ENCODE assay signal across 7 mouse cellular contexts in the genomic region with DNA sequence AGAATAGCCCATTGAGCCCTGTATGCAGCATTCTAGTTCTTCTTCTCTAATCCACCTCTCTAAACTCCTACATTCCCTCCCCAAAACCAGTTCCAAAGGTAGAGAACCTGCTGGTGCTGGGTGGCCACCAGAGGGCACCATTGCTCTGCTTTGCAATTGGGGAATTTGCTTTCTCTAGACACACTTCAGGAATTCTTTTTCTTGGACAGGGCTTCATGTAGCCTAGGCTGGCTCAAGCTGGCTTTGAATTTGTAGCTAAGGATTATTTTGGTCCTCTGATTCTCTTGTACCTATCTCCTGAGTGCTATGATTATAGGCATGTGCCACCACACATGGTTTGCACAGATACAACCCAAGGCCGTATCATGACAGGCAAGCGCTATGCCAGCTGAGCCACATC. TPM values are rescaled to one million over a fixed set of nuclear protein-coding genes. Genes with fewer than 3 reads are reported as not detected.
A peak's percentile ranks its signal among the peaks of the same experiment; 100 is the strongest.
DNase-seq lines count a peak whose midpoint lies in the region; ATAC-seq lines count a peak whose summit lies in the region.

No protein-coding gene starts in this region.

- H3K9ac ChIP-seq in midbrain, embryonic 11.5 days (ENCODE audit: low read length), result no peak overlapping the region

- H3K27ac ChIP-seq in midbrain, embryonic 11.5 days (ENCODE audit: low read depth, low read length), result no peak overlapping the region

- intact Hi-C loops in left cerebral cortex, postnatal 25 days (cut with DNase I), result loop anchor here (1.0 to 2.0 kb wide), 3 partner anchors 26 to 136 kb away; no protein-coding TSS in a partner anchor

- no peaks in the 10 kb centered on the region; the same call in 1 of the 2 replicates for H3K27me3 ChIP-seq in midbrain, embryonic 11.5 days (ENCODE audit: control insufficient read depth, insufficient read depth, low read length)

- H3K4me1 ChIP-seq in midbrain, embryonic 11.5 days (ENCODE audit: control insufficient read depth, insufficient read depth, low read length), result peaks cover 9% of the 10 kb centered on the region

- WGBS in midbrain, embryonic 11.5 days, result 97% methylated on average over 2 of the region's 2 CpGs

- no peak overlapping the region for H3K4me2 ChIP-seq in midbrain, embryonic 11.5 days

- ATAC-seq in midbrain, embryonic 11.5 days (ENCODE audit: low FRiP score), result peak; percentile 44; the same call in 1 of the 2 replicates

- peak; percentile 89 for DNase-seq in ZHBTc4 (ENCODE audit: low read depth, low spot score)
- DNase-seq in cerebellum, postnatal 10 days, result peak; percentile 95 to 97
- DNase-seq in frontal cortex, postnatal 14 days (ENCODE audit: low spot score in 2 of 2), result peak; percentile 52 to 77
- DNase-seq in induced T-regulatory cell, adult 2 months (ENCODE audit: low read depth), result peak; percentile 75
- peak; percentile 72 to 83 for DNase-seq in left cerebral cortex, postnatal 25 days (ENCODE audit: low spot score in 2 of 2)
- DNase-seq in midbrain, embryonic 11.5 days (ENCODE audit: low spot score, missing footprints), result peak; percentile 98
- peak; percentile 44 for DNase-seq in skeletal muscle tissue, adult 2 months (ENCODE audit: low read depth, low spot score)

- H3K36me3 ChIP-seq in midbrain, embryonic 11.5 days (ENCODE audit: control insufficient read depth, insufficient read depth, low read length), result peaks cover 25% of the 10 kb centered on the region

- no peak overlapping the region for H3K4me3 ChIP-seq in midbrain, embryonic 11.5 days (ENCODE audit: low read depth, low read length)

- H3K9me3 ChIP-seq in midbrain, embryonic 11.5 days (ENCODE audit: control insufficient read depth, low read length), result no peaks in the 10 kb centered on the region

RNA-seq across cellular contexts. Expression of gene Rrnad1, which starts 5.3 kb away (rescaled TPM):
- 10 to 100 TPM; 19.5 to 21.8 TPM for total RNA-seq in left cerebral cortex, postnatal 25 days (2021)
- 14.6 and 17.0 TPM in 2 replicates for polyA plus RNA-seq in midbrain, embryonic 11.5 days (2014; fragmentation: Nextera tagmentation; extraction: Ambion mirVana)

RNA-seq across cellular contexts. Expression of gene Isg20l2, which starts 5.7 kb away (rescaled TPM):
- 10 to 100 TPM; 12.8 to 16.0 TPM for total RNA-seq in left cerebral cortex, postnatal 25 days (2021)
- polyA plus RNA-seq in midbrain, embryonic 11.5 days (2014; fragmentation: Nextera tagmentation; extraction: Ambion mirVana), result 53.9 and 54.8 TPM in 2 replicates

RNA-seq across cellular contexts. Expression of gene Crabp2, which starts 12.7 kb away (rescaled TPM):
- total RNA-seq in left cerebral cortex, postnatal 25 days (2021), result 1 to 10 TPM; 3.9 to 5.7 TPM
- 539 and 540 TPM in 2 replicates for polyA plus RNA-seq in midbrain, embryonic 11.5 days (2014; fragmentation: Nextera tagmentation; extraction: Ambion mirVana)

RNA-seq across cellular contexts. Expression of gene Mrpl24, which starts 16.5 kb away (rescaled TPM):
- 10 to 100 TPM; 51.4 to 57.7 TPM for total RNA-seq in left cerebral cortex, postnatal 25 days (2021)
- polyA plus RNA-seq in midbrain, embryonic 11.5 days (2014; fragmentation: Nextera tagmentation; extraction: Ambion mirVana), result 73.9 and 84.5 TPM in 2 replicates

RNA-seq across cellular contexts. Expression of gene Hdgf, which starts 29.7 kb away (rescaled TPM):
- total RNA-seq in left cerebral cortex, postnatal 25 days (2021), result 100 to 1,000 TPM; 138 to 146 TPM
- 245 and 268 TPM in 2 replicates for polyA plus RNA-seq in midbrain, embryonic 11.5 days (2014; fragmentation: Nextera tagmentation; extraction: Ambion mirVana)

Comparison
In these comparisons a context has a peak if more than half of its experiments do, and no peak if none do; other contexts are left out.
1. DNase-seq: peak in every context shown above with its lines; median percentile 98 in midbrain, embryonic 11.5 days; 96 in cerebellum, postnatal 10 days; 89 in ZHBTc4; 78 in left cerebral cortex, postnatal 25 days; 75 in induced T-regulatory cell, adult 2 months; 64 in frontal cortex, postnatal 14 days; 44 in skeletal muscle tissue, adult 2 months.